Mouse (Mus musculus): ENCODE data around the gene Slc9a9. TPM values are rescaled to one million over a fixed set of nuclear protein-coding genes. Genes with fewer than 3 reads are reported as not detected.

The Slc9a9 gene
- polyA plus RNA-seq, 1 experiment from 2014 or later, result 4.8 TPM

- Histone ChIP-seq H3K4me2 (replicated peaks) (no peak overlapping the region), H3K27me3 (no peaks in the 10 kb centered on the region), H3K36me3 (no peaks in the 10 kb centered on the region), H3K4me1 (no peaks in the 10 kb centered on the region), H3K9ac (no peak overlapping the region), H3K9me3 (no peaks in the 10 kb centered on the region), H3K4me3 (no peak overlapping the region), H3K27ac (no peak overlapping the region)
- no peak for ATAC-seq (ENCODE audit: insufficient number of reproducible peaks, insufficient read depth, low FRiP score, low TSS enrichment)
- 66% methylated on average over 2 of the region's 2 CpGs for WGBS
Observed at GRCm38 (mm10) chr9:94972021-94972420, 302.3 kb downstream of the Slc9a9 start.

- H3K27me3 ChIP-seq, result no peaks in the 10 kb centered on the region
- H3K4me2 ChIP-seq (replicated peaks), result no peak overlapping the region
- WGBS, result 91% methylated on average over 2 of the region's 2 CpGs
- H3K36me3 ChIP-seq, result no peaks in the 10 kb centered on the region
- H3K9ac ChIP-seq, result no peak overlapping the region
- no peak overlapping the region for H3K27ac ChIP-seq
- no peaks in the 10 kb centered on the region for H3K9me3 ChIP-seq
- H3K4me1 ChIP-seq, result no peaks in the 10 kb centered on the region
- ATAC-seq (ENCODE audit: insufficient number of reproducible peaks, insufficient read depth, low FRiP score, low TSS enrichment), result no peak
- no peak overlapping the region for H3K4me3 ChIP-seq
Observed at GRCm38 (mm10) chr9:94972693-94973092, 303.0 kb downstream of the Slc9a9 start.

- no peak overlapping the region for H3K27ac ChIP-seq
- WGBS, result 90% methylated on average over 1 of the region's 1 CpGs
- no peak for ATAC-seq (ENCODE audit: insufficient number of reproducible peaks, insufficient read depth, low FRiP score, low TSS enrichment)
Observed at GRCm38 (mm10) chr9:94976191-94976590, 306.5 kb downstream of the Slc9a9 start.

DNA sequence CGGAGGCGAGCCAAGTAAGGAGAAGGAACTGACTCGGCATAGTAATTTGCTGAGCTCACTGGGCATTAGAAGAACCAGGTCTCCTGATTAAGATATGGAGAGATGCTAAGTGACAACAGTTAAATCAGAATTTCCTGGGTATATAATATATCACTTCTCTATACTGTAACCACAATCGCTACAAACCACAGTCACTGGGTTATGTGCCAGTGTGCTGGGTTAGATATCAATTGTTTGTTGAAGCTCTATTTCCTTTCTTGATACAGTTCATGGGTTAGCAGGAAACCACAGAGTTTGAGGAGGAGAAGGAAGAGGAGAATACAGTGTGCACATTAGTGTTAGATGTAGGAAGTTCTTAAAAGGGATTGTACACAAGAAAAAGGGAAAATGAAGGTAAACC lies 323.9 kb downstream of the Slc9a9 start:
- no peaks in the 10 kb centered on the region for H3K9me3 ChIP-seq
- H3K27me3 ChIP-seq, result no peaks in the 10 kb centered on the region
- no peak for ATAC-seq (ENCODE audit: insufficient number of reproducible peaks, insufficient read depth, low FRiP score, low TSS enrichment)
- H3K4me3 ChIP-seq, result no peak overlapping the region
- WGBS, result 92% methylated on average over 4 of the region's 4 CpGs
- no peaks in the 10 kb centered on the region for H3K36me3 ChIP-seq
- no peak overlapping the region for H3K27ac ChIP-seq
- H3K4me1 ChIP-seq, result no peaks in the 10 kb centered on the region
- no peak overlapping the region for H3K9ac ChIP-seq
- H3K4me2 ChIP-seq (replicated peaks), result no peak overlapping the region

More at GRCm38 (mm10) chr9:94976191-94976590, 306.5 kb downstream of the Slc9a9 start:
- H3K27me3 ChIP-seq, result no peaks in the 10 kb centered on the region
- no peaks in the 10 kb centered on the region for H3K9me3 ChIP-seq
- H3K4me2 ChIP-seq (replicated peaks), result no peak overlapping the region
- no peak overlapping the region for H3K4me3 ChIP-seq
- H3K9ac ChIP-seq, result no peak overlapping the region
- H3K36me3 ChIP-seq, result no peaks in the 10 kb centered on the region
- H3K4me1 ChIP-seq, result no peaks in the 10 kb centered on the region

- no peaks in the 10 kb centered on the region for H3K4me1 ChIP-seq
- no peak overlapping the region for H3K4me2 ChIP-seq (replicated peaks)
- no peak overlapping the region for H3K27ac ChIP-seq
- no peaks in the 10 kb centered on the region for H3K27me3 ChIP-seq
- H3K4me3 ChIP-seq, result no peak overlapping the region
- no peaks in the 10 kb centered on the region for H3K9me3 ChIP-seq
- no peaks in the 10 kb centered on the region for H3K36me3 ChIP-seq
- ATAC-seq (ENCODE audit: insufficient number of reproducible peaks, insufficient read depth, low FRiP score, low TSS enrichment), result no peak
- H3K9ac ChIP-seq, result no peak overlapping the region
- WGBS, result 90% methylated on average over 12 of the region's 12 CpGs
Observed at GRCm38 (mm10) chr9:95020136-95020706, 350.5 kb downstream of the Slc9a9 start.

- WGBS, result 67% methylated on average over 3 of the region's 3 CpGs
- peak; percentile 47; the same call in 1 of the 2 replicates for ATAC-seq (ENCODE audit: insufficient number of reproducible peaks, insufficient read depth, low FRiP score, low TSS enrichment)
Observed at GRCm38 (mm10) chr9:95034140-95034970, 364.6 kb downstream of the Slc9a9 start.

GRCm38 (mm10) chr9:95036209-95036608 lies 366.5 kb downstream of the Slc9a9 start:
- H3K4me1 ChIP-seq, result no peaks in the 10 kb centered on the region
- no peak overlapping the region for H3K4me3 ChIP-seq
- no peak overlapping the region for H3K9ac ChIP-seq
- H3K36me3 ChIP-seq, result no peaks in the 10 kb centered on the region
- no peak overlapping the region for H3K4me2 ChIP-seq (replicated peaks)
- no peak for ATAC-seq (ENCODE audit: insufficient number of reproducible peaks, insufficient read depth, low FRiP score, low TSS enrichment)
- no peaks in the 10 kb centered on the region for H3K9me3 ChIP-seq
- H3K27me3 ChIP-seq, result no peaks in the 10 kb centered on the region
- no peak overlapping the region for H3K27ac ChIP-seq

More at GRCm38 (mm10) chr9:95034140-95034970, 364.6 kb downstream of the Slc9a9 start:
- Histone ChIP-seq H3K4me1 (no peaks in the 10 kb centered on the region), H3K9ac (no peak overlapping the region), H3K27me3 (no peaks in the 10 kb centered on the region), H3K27ac (no peak overlapping the region), H3K9me3 (no peaks in the 10 kb centered on the region), H3K4me2 (replicated peaks) (no peak overlapping the region), H3K4me3 (no peak overlapping the region), H3K36me3 (no peaks in the 10 kb centered on the region)

DNA sequence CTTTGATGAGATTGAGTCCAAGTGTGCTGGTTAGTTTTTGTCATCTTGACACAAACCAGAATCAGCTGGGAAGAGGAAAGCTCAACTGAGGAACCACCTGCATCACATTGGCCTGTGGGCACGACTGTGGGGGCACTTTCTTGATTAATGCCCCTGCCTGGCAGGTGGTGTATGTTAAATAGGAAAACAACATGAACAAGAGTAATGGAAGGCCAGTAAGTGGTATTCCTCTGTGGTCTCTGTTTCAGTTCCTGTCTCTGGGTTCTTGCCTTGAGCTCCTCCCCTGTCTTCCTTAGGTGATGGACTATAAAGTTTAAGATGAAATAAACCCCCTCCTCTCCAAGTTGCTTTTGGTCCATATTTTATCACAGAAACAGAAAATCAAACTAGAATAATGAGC lies 372.7 kb downstream of the Slc9a9 start:
- Histone ChIP-seq H3K9ac (no peak overlapping the region), H3K27ac (no peak overlapping the region)
- WGBS, result 53% methylated on average over 1 of the region's 1 CpGs

DNA sequence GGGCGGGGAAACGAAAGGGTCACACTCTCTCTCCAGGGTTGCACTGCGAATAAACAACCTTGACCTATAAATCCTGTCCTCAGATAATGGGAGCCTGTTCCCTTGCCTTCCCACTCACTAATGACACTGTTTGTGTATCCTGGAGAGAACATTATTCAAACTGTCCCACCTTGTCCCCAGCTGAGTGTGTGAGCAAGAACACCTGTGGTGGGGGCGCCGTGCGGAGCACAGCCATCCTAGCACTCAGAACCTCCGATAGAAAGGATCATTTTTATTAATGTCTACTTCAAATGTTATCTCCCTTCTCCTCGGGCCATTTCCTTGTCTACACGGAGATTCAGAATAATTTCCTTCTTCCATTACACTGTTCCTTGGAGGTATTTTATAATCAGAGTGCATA lies 382.5 kb downstream of the Slc9a9 start:
- no peak overlapping the region for H3K4me3 ChIP-seq
- H3K36me3 ChIP-seq, result no peaks in the 10 kb centered on the region
- no peaks in the 10 kb centered on the region for H3K27me3 ChIP-seq
- 76% methylated on average over 9 of the region's 9 CpGs for WGBS
- no peak for ATAC-seq (ENCODE audit: insufficient number of reproducible peaks, insufficient read depth, low FRiP score, low TSS enrichment)
- H3K4me2 ChIP-seq (replicated peaks), result no peak overlapping the region
- no peak overlapping the region for H3K9ac ChIP-seq
- no peaks in the 10 kb centered on the region for H3K9me3 ChIP-seq
- H3K27ac ChIP-seq, result no peak overlapping the region
- no peaks in the 10 kb centered on the region for H3K4me1 ChIP-seq

More for the DNA sequence above, 372.7 kb downstream of the Slc9a9 start:
- Histone ChIP-seq H3K4me2 (replicated peaks) (no peak overlapping the region), H3K36me3 (no peaks in the 10 kb centered on the region), H3K27me3 (no peaks in the 10 kb centered on the region), H3K4me1 (no peaks in the 10 kb centered on the region), H3K9me3 (no peaks in the 10 kb centered on the region), H3K4me3 (no peak overlapping the region)
- no peak for ATAC-seq (ENCODE audit: insufficient number of reproducible peaks, insufficient read depth, low FRiP score, low TSS enrichment)

DNA sequence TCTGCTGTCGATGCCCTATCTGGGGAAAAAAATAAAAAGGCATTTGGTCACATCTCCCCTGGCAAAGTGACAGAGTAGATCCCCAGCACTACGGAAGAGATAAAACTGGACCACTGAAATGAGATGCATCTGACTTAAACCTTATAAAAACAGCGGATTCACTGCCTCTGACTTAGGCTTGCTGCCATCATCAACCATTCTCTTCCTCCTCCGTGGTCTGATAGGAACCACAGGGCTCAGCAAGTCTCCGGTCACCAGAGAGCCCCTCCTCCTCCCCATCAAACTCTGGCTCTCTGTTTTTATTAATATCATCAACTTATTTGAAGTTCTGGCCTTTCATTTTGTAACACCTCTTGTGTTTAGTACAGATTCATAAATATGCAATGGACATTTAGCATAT lies 383.5 kb downstream of the Slc9a9 start:
- ATAC-seq (ENCODE audit: insufficient number of reproducible peaks, insufficient read depth, low FRiP score, low TSS enrichment), result no peak
- Histone ChIP-seq H3K36me3 (no peaks in the 10 kb centered on the region), H3K27ac (no peak overlapping the region), H3K4me3 (no peak overlapping the region), H3K27me3 (no peaks in the 10 kb centered on the region), H3K9ac (no peak overlapping the region), H3K4me2 (replicated peaks) (no peak overlapping the region), H3K9me3 (no peaks in the 10 kb centered on the region), H3K4me1 (no peaks in the 10 kb centered on the region)
- 82% methylated on average over 5 of the region's 5 CpGs for WGBS

- Histone ChIP-seq H3K4me3 (no peak overlapping the region), H3K9ac (no peak overlapping the region), H3K4me2 (replicated peaks) (no peak overlapping the region), H3K27ac (no peak overlapping the region), H3K4me1 (no peaks in the 10 kb centered on the region), H3K36me3 (no peaks in the 10 kb centered on the region), H3K27me3 (no peaks in the 10 kb centered on the region), H3K9me3 (no peaks in the 10 kb centered on the region)
- WGBS, result 86% methylated on average over 4 of the region's 4 CpGs
- ATAC-seq (ENCODE audit: insufficient number of reproducible peaks, insufficient read depth, low FRiP score, low TSS enrichment), result no peak
Observed at GRCm38 (mm10) chr9:95055843-95056242, 386.1 kb downstream of the Slc9a9 start.

DNA sequence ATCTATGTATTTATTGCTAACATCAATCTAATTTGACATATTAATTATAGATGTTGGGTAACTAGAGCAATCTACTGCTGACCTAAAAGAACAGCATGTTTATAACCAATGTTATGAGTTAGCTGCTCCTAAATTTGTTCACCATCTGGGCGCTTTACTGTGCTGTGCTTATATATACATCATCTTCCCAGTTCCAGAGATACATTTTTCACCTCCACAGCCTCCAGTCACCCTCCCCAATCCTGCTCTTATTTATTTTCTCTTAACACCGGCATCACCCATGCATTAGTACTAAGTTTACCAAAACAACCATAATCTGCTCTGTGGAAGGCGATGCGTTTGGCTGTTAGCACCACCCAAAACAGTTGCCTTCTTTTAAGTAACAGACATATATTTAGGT lies 391.0 kb downstream of the Slc9a9 start:
- Histone ChIP-seq H3K4me1 (no peaks in the 10 kb centered on the region), H3K4me2 (replicated peaks) (no peak overlapping the region), H3K27me3 (no peaks in the 10 kb centered on the region), H3K9ac (no peak overlapping the region), H3K27ac (no peak overlapping the region), H3K9me3 (no peaks in the 10 kb centered on the region), H3K36me3 (no peaks in the 10 kb centered on the region), H3K4me3 (no peak overlapping the region)
- WGBS, result 85% methylated on average over 4 of the region's 4 CpGs
- ATAC-seq (ENCODE audit: insufficient number of reproducible peaks, insufficient read depth, low FRiP score, low TSS enrichment), result no peak
